Mouse (Mus musculus) layer of hippocampus, postnatal 25 days (tissue): ENCODE results near the gene Cdt1. TPM values are rescaled to one million over a fixed set of nuclear protein-coding genes. Genes with fewer than 3 reads are reported as not detected.

Experiments used
- DNase-seq, 2 experiments: peaks; one replicate each; pipeline ENCODE4 v3.0.0; 2022; ENCODE audit warnings: mixed read lengths in 2 of 2, low spot score in 1 of 2; ENCODE audit errors: extremely low spot score in 1 of 2
- microRNA-seq, 2 experiments: library from miRNA; unstranded; fragments of <30 nt; microRNA quantifications; one replicate each; pipeline ENCODE4 v1.2.0; 2021
- total RNA-seq, 2 experiments: library from RNA; stranded (reverse); gene quantifications; 2 replicates each; pipeline ENCODE4 v1.2.3; 2021

Cdt1 gene
- total RNA-seq, 2 experiments from 2014 or later = 1.1 to 1.6 TPM

- no peak for DNase-seq
These were observed 42.4 kb downstream of the Cdt1 start for GRCm38 (mm10) chr8:122610209-122610608.

- no peak for DNase-seq
These were observed 42.9 kb downstream of the Cdt1 start for GRCm38 (mm10) chr8:122610612-122611277.

- peak; percentile 76 to 81 for DNase-seq
These were observed 43.7 kb downstream of the Cdt1 start, which contains the start of the genes Galns and Trappc2l for GRCm38 (mm10) chr8:122611295-122612133. Gene Galns (minus strand): TSS chr8:122611463. Gene Trappc2l (plus strand): TSS chr8:122611640.

- DNase-seq = no peak
These were observed 48.5 kb downstream of the Cdt1 start for GRCm38 (mm10) chr8:122616181-122616905.

GRCm38 (mm10) chr8:122617947-122618546 lies 50.2 kb downstream of the Cdt1 start:
- DNase-seq = peak; percentile 59 to 90

GRCm38 (mm10) chr8:122618660-122619378 lies 51.0 kb downstream of the Cdt1 start:
- no peak for DNase-seq

- no peak for DNase-seq
These were observed 52.6 kb downstream of the Cdt1 start for GRCm38 (mm10) chr8:122620446-122620845.

GRCm38 (mm10) chr8:122622727-122623126 lies 54.9 kb downstream of the Cdt1 start, which contains the start of gene Pabpn1l:
Gene Pabpn1l (minus strand): TSS chr8:122622739.
- no peak for DNase-seq

Small RNAs within 50 kb of the gene (microRNA-seq; reads per million reads assigned to microRNA genes)
- gene Mir6396 = 0 reads per million in 2 experiments

Other genes with a start within 250 kb of the Cdt1 start
- under 1 TPM; 0.79 to 0.92 TPM for gene Trhr2, start 207.3 kb upstream of the Cdt1 start, total RNA-seq
- 10 to 100 TPM; 32.8 to 38.5 TPM for gene Zc3h18, start 191.4 kb upstream of the Cdt1 start, total RNA-seq
- not detected for gene Il17c, start 146.0 kb upstream of the Cdt1 start, total RNA-seq
- gene Cyba, start 135.1 kb upstream of the Cdt1 start, total RNA-seq = 10 to 100 TPM in 1 of 2 experiments, 1 to 10 TPM in 1; 8.9 to 10.3 TPM
- gene Mvd, start 124.6 kb upstream of the Cdt1 start, total RNA-seq = 10 to 100 TPM; 23.1 to 25.2 TPM
- gene Snai3, start 107.3 kb upstream of the Cdt1 start, total RNA-seq = not detected
- gene Rnf166, start 92.0 kb upstream of the Cdt1 start, total RNA-seq = 10 to 100 TPM; 26.0 to 35.0 TPM
- 10 to 100 TPM; 22.1 to 22.2 TPM for gene Ctu2, start 91.9 kb upstream of the Cdt1 start, total RNA-seq
- gene Piezo1, start 16.7 kb upstream of the Cdt1 start, total RNA-seq = 1 to 10 TPM; 3.6 to 5.7 TPM
- 10 to 100 TPM; 62.5 to 69.6 TPM for gene Aprt, start 8.9 kb downstream of the Cdt1 start, total RNA-seq
- 10 to 100 TPM; 11.2 TPM for gene Galns, start 43.4 kb downstream of the Cdt1 start, total RNA-seq
- 10 to 100 TPM; 75.2 to 87.6 TPM for gene Trappc2l, start 43.6 kb downstream of the Cdt1 start, total RNA-seq
- under 1 TPM in 1 of 2 experiments, not detected in 1; 0.45 TPM for gene Pabpn1l, start 54.7 kb downstream of the Cdt1 start, total RNA-seq
- 10 to 100 TPM; 40.0 to 43.6 TPM for gene Cbfa2t3, start 131.1 kb downstream of the Cdt1 start, total RNA-seq
- gene Acsf3, start 207.5 kb downstream of the Cdt1 start, total RNA-seq = 10 to 100 TPM; 14.8 to 22.0 TPM